Mouse (Mus musculus): ENCODE results near the gene Pnpla7. TPM values are rescaled to one million over a fixed set of nuclear protein-coding genes. Genes with fewer than 3 reads are reported as not detected.
"Not testable (repeated sequence)": the region's sequence is repeated elsewhere in the genome, so short reads cannot be mapped to it uniquely, and the experiment has no call there.

The Pnpla7 gene
- polyA plus RNA-seq, 1 experiment from 2014 or later: 3.1 TPM

DNA sequence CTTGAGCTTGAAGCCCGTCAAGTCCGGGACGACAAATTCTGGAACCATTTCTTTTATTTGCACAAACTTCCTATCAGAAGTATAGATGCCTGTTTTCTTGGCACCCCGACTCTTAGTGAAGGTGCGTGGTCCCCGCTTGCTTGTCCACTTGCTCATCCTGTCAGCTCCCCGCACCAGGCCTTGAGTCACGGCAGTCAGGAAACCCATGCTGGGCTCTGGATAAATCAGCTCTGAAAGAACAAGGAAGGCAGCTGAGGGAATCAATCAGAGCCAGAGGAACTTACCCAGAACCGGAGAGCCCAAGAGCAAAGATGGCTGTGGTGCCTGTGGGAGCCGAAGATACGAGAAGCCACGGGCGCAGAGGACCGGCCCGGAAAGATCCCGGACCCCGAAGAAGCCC is 1.4 kb upstream of the Pnpla7 start:
- H3K4me1 ChIP-seq (ENCODE audit: control insufficient read depth, insufficient read depth, low read length): peaks cover 12% of the 10 kb centered on the region
- under 1% methylated on average over 17 of the region's 17 CpGs for WGBS
- not testable (repeated sequence) for H3K27me3 ChIP-seq (ENCODE audit: control insufficient read depth, insufficient read depth, low read length); H3K9me3 ChIP-seq (ENCODE audit: control insufficient read depth, low read length); ATAC-seq (ENCODE audit: low FRiP score); H3K36me3 ChIP-seq (ENCODE audit: control insufficient read depth, insufficient read depth, low read length); DNase-seq (ENCODE audit: low spot score, missing footprints)
- H3K27ac ChIP-seq (ENCODE audit: low read depth, low read length): peak overlapping the region; percentile 73
- H3K4me2 ChIP-seq: peak overlapping the region; percentile 81
- peak overlapping the region; percentile 78 for H3K4me3 ChIP-seq (ENCODE audit: low read depth, low read length)
- H3K9ac ChIP-seq (ENCODE audit: low read length): peak overlapping the region; percentile 83

DNA sequence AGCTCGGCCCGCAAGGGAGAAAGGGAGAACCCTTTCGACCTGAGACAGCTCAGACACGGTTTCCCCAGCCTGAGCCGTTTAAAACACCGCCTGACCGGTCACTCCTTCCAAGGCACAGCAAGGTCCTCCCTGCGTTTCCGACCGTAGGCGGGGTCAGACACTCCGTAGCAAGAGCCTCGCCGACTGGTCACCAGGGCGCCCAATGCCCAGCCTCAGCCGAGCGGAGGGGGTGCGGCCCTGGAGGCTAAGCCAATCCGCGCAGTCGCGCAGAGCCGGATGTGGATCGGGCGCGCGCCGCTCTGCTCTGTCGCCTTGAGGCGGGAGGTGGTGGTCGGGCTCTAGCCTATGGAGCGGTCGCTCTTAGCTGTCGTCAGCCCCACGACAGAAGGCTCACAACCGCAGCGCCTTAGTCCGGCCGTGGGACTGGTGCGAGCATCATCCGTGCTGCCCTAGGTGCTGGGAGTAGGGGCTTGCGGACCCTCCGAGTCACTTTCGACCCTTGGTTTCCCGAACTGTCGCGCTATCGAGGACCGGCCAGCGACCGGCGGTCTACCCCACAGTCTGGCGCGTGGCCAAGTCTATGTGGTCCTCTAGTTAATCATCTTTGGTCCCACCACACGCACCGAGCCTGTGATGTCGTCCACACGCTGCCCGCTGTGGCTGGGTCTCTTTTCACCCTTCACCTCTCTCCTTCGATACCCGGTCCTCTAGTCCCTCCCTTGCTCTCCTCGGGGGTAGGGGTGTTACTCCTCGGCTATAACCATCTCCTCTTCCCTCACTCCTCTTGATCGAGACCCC is 728 bp upstream of the Pnpla7 start, which contains the start of gene Mrpl41:
TSS of gene Mrpl41 (minus strand) at position 193 of the 798 bp plus-strand sequence.
- ATAC-seq (ENCODE audit: low FRiP score): peak; percentile 99
- DNase-seq (ENCODE audit: low spot score, missing footprints): peak; percentile 99
- under 1% methylated on average over 62 of the region's 64 CpGs for WGBS
- H3K27ac ChIP-seq (ENCODE audit: low read depth, low read length): peak within 1 kb of the TSS; percentile 73
- H3K27me3 ChIP-seq (ENCODE audit: control insufficient read depth, insufficient read depth, low read length): no peaks in the 10 kb centered on the region
- H3K9ac ChIP-seq (ENCODE audit: low read length): peak within 1 kb of the TSS; percentile 83
- peak within 1 kb of the TSS; percentile 78 for H3K4me3 ChIP-seq (ENCODE audit: low read depth, low read length)
- peaks cover 12% of the 10 kb centered on the region for H3K4me1 ChIP-seq (ENCODE audit: control insufficient read depth, insufficient read depth, low read length)
- H3K4me2 ChIP-seq: peak within 1 kb of the TSS; percentile 81
- H3K36me3 ChIP-seq (ENCODE audit: control insufficient read depth, insufficient read depth, low read length): peaks cover 5% of the 10 kb centered on the region; the same call in 1 of the 2 replicates
- H3K9me3 ChIP-seq (ENCODE audit: control insufficient read depth, low read length): no peaks in the 10 kb centered on the region

DNA sequence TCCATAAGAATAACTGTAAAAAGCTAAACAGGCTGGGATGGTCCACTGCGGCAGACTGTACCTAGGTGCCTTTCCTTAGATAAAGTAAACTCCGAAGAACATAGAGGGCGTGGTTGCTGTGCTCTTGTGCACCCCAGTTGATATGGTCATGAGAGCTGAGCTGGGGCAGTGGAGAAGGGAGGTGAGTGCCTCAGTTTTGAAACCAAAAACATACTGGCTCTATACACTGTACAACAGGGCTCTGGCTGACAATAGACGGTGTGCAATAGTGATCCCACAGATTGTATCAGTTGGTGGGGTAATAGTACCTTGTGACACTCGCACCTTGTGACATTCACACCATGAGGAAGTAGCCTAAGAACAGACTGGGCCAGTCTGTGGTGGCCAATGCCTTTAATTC is 1.1 kb downstream of the Pnpla7 start:
- Histone ChIP-seq H3K27me3 (ENCODE audit: control insufficient read depth, insufficient read depth, low read length) (no peaks in the 10 kb centered on the region), H3K9ac (ENCODE audit: low read length) (no peak overlapping the region), H3K4me2 (no peak overlapping the region), H3K9me3 (ENCODE audit: control insufficient read depth, low read length) (no peaks in the 10 kb centered on the region), H3K4me3 (ENCODE audit: low read depth, low read length) (no peak overlapping the region), H3K27ac (ENCODE audit: low read depth, low read length) (no peak overlapping the region), H3K4me1 (ENCODE audit: control insufficient read depth, insufficient read depth, low read length) (peaks cover 12% of the 10 kb centered on the region), H3K36me3 (ENCODE audit: control insufficient read depth, insufficient read depth, low read length) (no peaks in the 10 kb centered on the region)
- 92% methylated on average over 5 of the region's 5 CpGs for WGBS
- ATAC-seq (ENCODE audit: low FRiP score) (no peak), DNase-seq (ENCODE audit: low spot score, missing footprints) (no peak)

DNA sequence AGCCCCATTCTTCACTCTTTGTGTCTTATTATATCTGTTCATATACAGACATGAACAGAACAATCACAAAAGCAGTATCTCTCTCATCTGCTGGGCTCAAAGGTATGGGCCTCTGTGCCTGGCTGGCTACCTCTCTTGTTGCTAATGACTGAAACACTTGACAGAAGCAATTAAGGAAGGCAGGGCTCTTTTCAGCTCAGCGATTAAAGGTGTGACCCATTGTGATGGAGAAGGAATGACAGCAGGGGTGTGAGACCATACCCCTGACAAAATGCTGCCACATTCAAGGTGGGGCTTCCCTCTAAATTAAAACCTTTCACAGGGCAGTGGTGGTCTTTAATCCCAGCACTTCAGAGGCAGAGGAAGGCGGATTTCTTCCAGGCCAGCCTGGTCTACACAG is 11.9 kb downstream of the Pnpla7 start:
- H3K4me2 ChIP-seq: no peak overlapping the region
- no peak for ATAC-seq (ENCODE audit: low FRiP score)
- no peaks in the 10 kb centered on the region for H3K9me3 ChIP-seq (ENCODE audit: control insufficient read depth, low read length)
- no peaks in the 10 kb centered on the region for H3K4me1 ChIP-seq (ENCODE audit: control insufficient read depth, insufficient read depth, low read length)
- H3K4me3 ChIP-seq (ENCODE audit: low read depth, low read length): no peak overlapping the region
- H3K9ac ChIP-seq (ENCODE audit: low read length): no peak overlapping the region
- H3K36me3 ChIP-seq (ENCODE audit: control insufficient read depth, insufficient read depth, low read length): no peaks in the 10 kb centered on the region
- no peak overlapping the region for H3K27ac ChIP-seq (ENCODE audit: low read depth, low read length)
- WGBS: 75% methylated on average over 2 of the region's 2 CpGs
- DNase-seq (ENCODE audit: low spot score, missing footprints): no peak
- H3K27me3 ChIP-seq (ENCODE audit: control insufficient read depth, insufficient read depth, low read length): no peaks in the 10 kb centered on the region

DNA sequence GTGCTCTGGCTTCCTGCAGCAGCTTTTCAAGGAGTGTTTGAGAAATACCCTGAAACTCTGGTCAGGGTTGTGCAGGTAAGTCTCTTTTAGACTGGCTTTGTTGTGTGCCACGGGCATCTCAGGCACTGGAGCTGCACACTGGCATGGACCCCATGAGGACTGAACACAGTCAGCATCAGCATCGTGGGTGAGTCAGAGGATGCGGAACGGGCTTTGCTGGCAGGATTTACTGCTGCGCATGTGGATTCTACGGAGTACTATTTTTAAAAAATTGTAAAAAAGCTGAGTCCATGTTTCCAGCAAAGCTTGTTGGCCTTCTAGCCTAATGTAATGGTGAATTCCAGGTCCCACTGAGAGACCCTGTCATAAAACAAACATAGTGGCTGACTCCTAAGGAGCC is 19.5 kb downstream of the Pnpla7 start:
- Histone ChIP-seq H3K27me3 (ENCODE audit: control insufficient read depth, insufficient read depth, low read length) (no peaks in the 10 kb centered on the region), H3K4me3 (ENCODE audit: low read depth, low read length) (no peak overlapping the region), H3K9me3 (ENCODE audit: control insufficient read depth, low read length) (no peaks in the 10 kb centered on the region), H3K4me2 (no peak overlapping the region), H3K36me3 (ENCODE audit: control insufficient read depth, insufficient read depth, low read length) (no peaks in the 10 kb centered on the region), H3K9ac (ENCODE audit: low read length) (no peak overlapping the region), H3K27ac (ENCODE audit: low read depth, low read length) (no peak overlapping the region), H3K4me1 (ENCODE audit: control insufficient read depth, insufficient read depth, low read length) (no peaks in the 10 kb centered on the region)
- ATAC-seq (ENCODE audit: low FRiP score): no peak
- no peak for DNase-seq (ENCODE audit: low spot score, missing footprints)
- WGBS: 87% methylated on average over 6 of the region's 6 CpGs

DNA sequence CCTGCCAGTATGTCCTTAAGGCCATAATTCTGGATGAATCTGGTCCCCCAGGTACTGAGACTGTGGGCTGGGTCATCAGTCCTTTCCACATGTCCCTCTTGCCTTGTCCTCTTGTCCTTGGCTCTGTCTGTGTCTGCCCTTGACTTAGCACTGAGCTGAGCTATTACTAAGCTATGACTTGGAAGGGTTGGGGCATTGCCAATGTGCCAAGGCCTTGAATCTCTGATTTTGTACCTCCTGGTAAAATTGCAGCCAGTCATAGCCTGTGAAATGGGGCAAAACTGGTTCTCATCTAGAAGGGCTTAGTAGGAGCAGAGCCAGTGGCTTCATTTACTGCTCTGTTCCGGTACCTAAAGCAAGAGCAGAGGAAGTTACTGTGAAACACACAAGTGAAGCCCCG is 20.6 kb downstream of the Pnpla7 start:
- H3K4me1 ChIP-seq (ENCODE audit: control insufficient read depth, insufficient read depth, low read length): no peaks in the 10 kb centered on the region
- H3K9me3 ChIP-seq (ENCODE audit: control insufficient read depth, low read length): no peaks in the 10 kb centered on the region
- H3K36me3 ChIP-seq (ENCODE audit: control insufficient read depth, insufficient read depth, low read length): no peaks in the 10 kb centered on the region
- 91% methylated on average over 2 of the region's 2 CpGs for WGBS
- ATAC-seq (ENCODE audit: low FRiP score) (no peak), DNase-seq (ENCODE audit: low spot score, missing footprints) (no peak)
- no peak overlapping the region for H3K9ac ChIP-seq (ENCODE audit: low read length)
- H3K4me3 ChIP-seq (ENCODE audit: low read depth, low read length): no peak overlapping the region
- H3K27me3 ChIP-seq (ENCODE audit: control insufficient read depth, insufficient read depth, low read length): no peaks in the 10 kb centered on the region
- no peak overlapping the region for H3K27ac ChIP-seq (ENCODE audit: low read depth, low read length)
- no peak overlapping the region for H3K4me2 ChIP-seq

DNA sequence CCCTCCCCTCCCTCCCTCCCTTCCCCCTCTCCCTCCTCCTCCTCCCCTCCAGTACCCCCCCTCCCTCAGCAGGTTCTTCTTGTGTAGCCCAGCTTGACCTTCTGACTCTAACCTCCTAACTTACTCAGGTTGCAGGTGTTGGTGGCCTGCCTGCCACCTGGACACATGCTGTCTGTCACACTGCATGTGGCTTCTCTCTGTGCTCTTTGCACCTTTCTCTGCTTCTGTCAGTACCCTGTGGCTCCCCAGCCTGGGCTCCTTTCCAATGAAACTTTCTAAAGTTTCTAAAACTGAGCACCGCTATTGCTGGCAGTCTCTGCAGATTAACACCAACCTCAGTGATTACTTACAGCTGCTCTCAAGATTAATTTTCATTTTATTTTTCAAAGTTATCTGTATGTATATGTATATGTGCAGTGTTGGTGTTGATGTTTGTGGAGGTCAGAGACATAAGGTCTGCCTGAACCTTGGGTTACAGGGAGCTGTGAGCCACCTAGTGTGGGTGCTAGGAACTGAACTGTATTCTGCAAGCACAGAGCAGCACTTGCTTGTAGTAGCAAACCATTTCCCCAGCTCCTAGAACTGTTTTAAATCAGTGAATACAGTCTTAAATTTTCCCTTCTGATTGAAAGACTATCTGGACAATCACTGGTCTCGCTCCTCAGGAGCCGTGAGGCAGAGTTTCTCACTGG is 24.9 kb downstream of the Pnpla7 start:
- DNase-seq (ENCODE audit: low spot score, missing footprints) (no peak), ATAC-seq (ENCODE audit: low FRiP score) (no peak)
- no peaks in the 10 kb centered on the region for H3K27me3 ChIP-seq (ENCODE audit: control insufficient read depth, insufficient read depth, low read length)
- H3K4me2 ChIP-seq: no peak overlapping the region
- H3K9me3 ChIP-seq (ENCODE audit: control insufficient read depth, low read length): no peaks in the 10 kb centered on the region
- no peak overlapping the region for H3K27ac ChIP-seq (ENCODE audit: low read depth, low read length)
- no peak overlapping the region for H3K4me3 ChIP-seq (ENCODE audit: low read depth, low read length)
- WGBS: 78% methylated on average over 3 of the region's 3 CpGs
- H3K9ac ChIP-seq (ENCODE audit: low read length): no peak overlapping the region
- no peaks in the 10 kb centered on the region for H3K36me3 ChIP-seq (ENCODE audit: control insufficient read depth, insufficient read depth, low read length)
- no peaks in the 10 kb centered on the region for H3K4me1 ChIP-seq (ENCODE audit: control insufficient read depth, insufficient read depth, low read length)

DNA sequence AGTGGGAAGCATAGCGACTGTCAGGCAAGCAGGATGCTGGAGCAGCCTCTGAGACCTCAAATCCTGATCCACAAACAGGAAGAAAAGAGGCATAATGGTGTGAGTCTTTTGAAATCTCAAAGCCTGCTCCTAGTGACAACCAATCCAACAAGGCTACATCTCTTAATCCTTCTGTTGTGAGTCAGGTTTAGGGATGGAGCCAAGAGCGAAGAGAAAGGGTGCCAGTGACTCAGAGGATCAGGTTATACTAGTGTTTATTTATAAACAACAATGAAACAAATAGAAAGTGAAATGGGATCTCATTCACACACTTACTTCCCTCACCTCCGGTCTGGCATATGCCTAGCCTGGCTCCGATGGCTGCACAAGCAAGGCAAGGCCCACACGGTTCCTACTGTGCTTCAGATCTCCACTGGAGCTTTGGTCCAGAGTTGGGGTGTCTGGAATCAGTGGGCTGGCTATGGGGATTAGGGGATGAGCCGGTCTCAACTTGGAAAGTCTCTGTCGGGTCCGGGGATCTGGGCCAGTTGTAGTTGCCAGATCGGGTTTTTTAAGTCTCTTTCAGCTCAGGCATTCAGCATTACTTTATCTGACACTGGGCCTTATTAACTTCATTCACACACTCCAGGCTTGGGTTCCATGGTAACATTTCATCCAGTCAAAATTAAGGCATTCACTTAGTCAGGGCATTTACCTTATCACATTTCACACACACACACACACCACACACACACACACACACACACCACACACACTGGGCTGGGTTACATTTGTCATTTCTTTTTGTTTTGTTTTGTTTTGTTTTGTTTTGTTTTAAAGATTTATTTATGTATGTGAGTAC is 28.3 kb downstream of the Pnpla7 start:
- no peaks in the 10 kb centered on the region for H3K36me3 ChIP-seq (ENCODE audit: control insufficient read depth, insufficient read depth, low read length)
- WGBS: 44% methylated on average over 9 of the region's 9 CpGs
- no peak overlapping the region for H3K4me2 ChIP-seq
- H3K27me3 ChIP-seq (ENCODE audit: control insufficient read depth, insufficient read depth, low read length): no peaks in the 10 kb centered on the region
- DNase-seq (ENCODE audit: low spot score, missing footprints): no peak
- H3K9me3 ChIP-seq (ENCODE audit: control insufficient read depth, low read length): no peaks in the 10 kb centered on the region
- no peak overlapping the region for H3K27ac ChIP-seq (ENCODE audit: low read depth, low read length)
- 0 out of 2 replicates have a peak, but pooled peaks have one; percentile 44 for ATAC-seq (ENCODE audit: low FRiP score)
- no peaks in the 10 kb centered on the region for H3K4me1 ChIP-seq (ENCODE audit: control insufficient read depth, insufficient read depth, low read length)
- H3K9ac ChIP-seq (ENCODE audit: low read length): 0 out of 2 replicates have a peak overlapping the region, but pooled peaks have one; percentile 18
- no peak overlapping the region for H3K4me3 ChIP-seq (ENCODE audit: low read depth, low read length)

Measured in midbrain, embryonic 11.5 days (tissue).